8 mouse cellular contexts compared by ENCODE assay signal in genomic region chr11:96621167-96621566, GRCm38 (mm10).
DNase-seq lines count a peak whose midpoint lies in the region; ATAC-seq lines count a peak whose summit lies in the region.

No protein-coding gene starts in this region.

- intact Hi-C loops in heart, postnatal 36 days (cut with DNase I), result loop anchor here (1.0 to 5.0 kb wide), 4 partner anchors 39 to 343 kb away; no protein-coding TSS in a partner anchor

- DNase-seq in CD4-positive, CD25-positive, alpha-beta regulatory T cell, adult 2 months (ENCODE audit: low read depth, low spot score), result peak; percentile 85
- peak; percentile 43 for DNase-seq in WW6 (ENCODE audit: low read depth, low spot score)
- peak; percentile 76 to 84 for DNase-seq in cerebellum, postnatal 4 days (ENCODE audit: low spot score in 2 of 2)
- DNase-seq in heart, postnatal 36 days, result peak; percentile 72 to 84
- DNase-seq in layer of hippocampus, adult 9-10 months (ENCODE audit: low spot score), result peak; percentile 63
- DNase-seq in lung, postnatal 36 days, result peak; percentile 87
- peak; percentile 19 to 70 for DNase-seq in spleen, adult 18-20 months

- ATAC-seq in activated CD4-positive, CD25-positive, alpha-beta regulatory T cell, adult 4 months, result no peak
